Mouse (Mus musculus): ENCODE results near the gene Dnajc16.
A peak's percentile ranks its signal among the peaks of the same experiment; 100 is the strongest.

The Dnajc16 gene

GRCm38 (mm10) chr4:141790524-141790990 is at the start of gene Dnajc16:
Gene Dnajc16, minus strand, starts transcription at chr4:141790931.
- DNase-seq (ENCODE audit: low spot score in 2 of 2), result peak; percentile 92 to 95

GRCm38 (mm10) chr4:141834536-141835095 is 43.9 kb upstream of the Dnajc16 start:
- DNase-seq (ENCODE audit: low spot score in 2 of 2), result no peak

GRCm38 (mm10) chr4:141833911-141834310 is 43.2 kb upstream of the Dnajc16 start:
- no peak for DNase-seq (ENCODE audit: low spot score in 2 of 2)

GRCm38 (mm10) chr4:141831361-141831760 is 40.6 kb upstream of the Dnajc16 start:
- DNase-seq (ENCODE audit: low spot score in 2 of 2), result no peak

- no peak for DNase-seq (ENCODE audit: low spot score in 2 of 2)
Observed at GRCm38 (mm10) chr4:141830381-141830780, 39.6 kb upstream of the Dnajc16 start.

GRCm38 (mm10) chr4:141828177-141828576 is 37.4 kb upstream of the Dnajc16 start:
- DNase-seq (ENCODE audit: low spot score in 2 of 2), result no peak

GRCm38 (mm10) chr4:141827401-141827800 is 36.7 kb upstream of the Dnajc16 start:
- no peak for DNase-seq (ENCODE audit: low spot score in 2 of 2)

- DNase-seq (ENCODE audit: low spot score in 2 of 2), result no peak
Observed at GRCm38 (mm10) chr4:141826060-141826459, 35.3 kb upstream of the Dnajc16 start, which contains the start of gene Cela2a. Gene Cela2a, minus strand, starts transcription at chr4:141826160.

GRCm38 (mm10) chr4:141822979-141823378 is 32.2 kb upstream of the Dnajc16 start:
- DNase-seq (ENCODE audit: low spot score in 2 of 2), result peak in 1 of 2 experiments; percentile 7

GRCm38 (mm10) chr4:141822089-141822488 is 31.4 kb upstream of the Dnajc16 start:
- DNase-seq (ENCODE audit: low spot score in 2 of 2), result peak in 1 of 2 experiments; percentile 19

GRCm38 (mm10) chr4:141821178-141821577 is 30.4 kb upstream of the Dnajc16 start:
- no peak for DNase-seq (ENCODE audit: low spot score in 2 of 2)

- DNase-seq (ENCODE audit: low spot score in 2 of 2), result peak in 1 of 2 experiments; percentile 10
Observed at GRCm38 (mm10) chr4:141819316-141819715, 28.6 kb upstream of the Dnajc16 start.

GRCm38 (mm10) chr4:141818861-141819260 is 28.1 kb upstream of the Dnajc16 start:
- DNase-seq (ENCODE audit: low spot score in 2 of 2), result peak in 1 of 2 experiments; percentile 7

- DNase-seq (ENCODE audit: low spot score in 2 of 2), result no peak
Observed at GRCm38 (mm10) chr4:141817706-141818105, 27.0 kb upstream of the Dnajc16 start.

- peak in 1 of 2 experiments; percentile 15 for DNase-seq (ENCODE audit: low spot score in 2 of 2)
Observed at GRCm38 (mm10) chr4:141816776-141817655, 26.3 kb upstream of the Dnajc16 start.

GRCm38 (mm10) chr4:141816267-141816666 is 25.5 kb upstream of the Dnajc16 start:
- no peak for DNase-seq (ENCODE audit: low spot score in 2 of 2)

- no peak for DNase-seq (ENCODE audit: low spot score in 2 of 2)
Observed at GRCm38 (mm10) chr4:141811375-141811774, 20.6 kb upstream of the Dnajc16 start.

- no peak for DNase-seq (ENCODE audit: low spot score in 2 of 2)
Observed at GRCm38 (mm10) chr4:141810975-141811374, 20.2 kb upstream of the Dnajc16 start.

- peak in 1 of 2 experiments; percentile 28 for DNase-seq (ENCODE audit: low spot score in 2 of 2)
Observed at GRCm38 (mm10) chr4:141809850-141810464, 19.2 kb upstream of the Dnajc16 start.

GRCm38 (mm10) chr4:141805886-141806285 is 15.2 kb upstream of the Dnajc16 start:
- DNase-seq (ENCODE audit: low spot score in 2 of 2), result no peak

GRCm38 (mm10) chr4:141804105-141804504 is 13.4 kb upstream of the Dnajc16 start:
- DNase-seq (ENCODE audit: low spot score in 2 of 2), result no peak

GRCm38 (mm10) chr4:141797545-141797944 is 6.8 kb upstream of the Dnajc16 start:
- DNase-seq (ENCODE audit: low spot score in 2 of 2), result no peak
